Mouse (Mus musculus): ENCODE data around the gene Retreg1.
"Not testable (repeated sequence)": the region's sequence is repeated elsewhere in the genome, so short reads cannot be mapped to it uniquely, and the experiment has no call there.

Retreg1 gene

DNA sequence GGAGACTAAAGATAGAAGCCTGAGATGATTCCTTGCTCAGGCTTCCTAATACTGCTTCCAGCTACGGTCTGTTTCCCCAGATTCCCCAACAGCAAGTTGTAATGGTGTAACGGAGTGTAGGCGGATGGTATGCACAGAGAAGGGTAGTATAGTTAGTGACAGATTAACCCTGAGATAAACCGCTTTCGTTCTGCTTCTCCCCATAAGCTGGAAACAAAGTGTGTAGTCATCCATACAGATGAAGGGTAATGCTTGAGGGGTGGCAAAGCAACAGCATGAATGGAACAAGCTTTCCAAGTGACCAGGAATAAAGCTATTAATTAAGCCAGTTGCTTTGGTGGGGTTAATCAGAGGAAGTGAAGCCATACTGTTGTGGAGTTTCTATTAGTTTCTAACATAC, 156.6 kb downstream of the Retreg1 start:
- DNase-seq (ENCODE audit: low read depth, low spot score): not testable (repeated sequence)

DNA sequence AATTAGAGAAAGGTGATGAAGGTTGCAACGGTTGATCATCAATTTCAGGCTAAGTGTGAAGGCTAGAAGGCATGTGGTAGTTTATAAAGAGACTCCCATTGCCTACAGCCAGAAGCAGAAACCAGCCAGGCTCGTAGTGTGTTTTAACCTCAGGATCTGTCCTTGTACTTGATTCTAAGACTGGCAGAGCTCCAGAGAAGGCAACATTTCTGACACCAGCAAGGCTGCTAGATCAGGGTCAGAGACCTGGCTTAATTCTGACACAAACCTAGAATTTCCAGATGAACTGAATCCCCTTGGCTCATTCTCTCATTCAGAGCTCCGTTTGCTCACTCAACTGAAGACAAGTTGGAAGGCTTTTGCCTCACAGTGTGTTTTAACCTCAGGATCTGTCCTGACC, 165.6 kb downstream of the Retreg1 start:
- no peak for DNase-seq (ENCODE audit: low read depth, low spot score)

- no peak for DNase-seq (ENCODE audit: low read depth, low spot score)
These were observed 169.9 kb downstream of the Retreg1 start for GRCm38 (mm10) chr15:26012891-26013290.

GRCm38 (mm10) chr15:26015979-26016665, 173.1 kb downstream of the Retreg1 start:
- DNase-seq (ENCODE audit: low read depth, low spot score): no peak

DNA sequence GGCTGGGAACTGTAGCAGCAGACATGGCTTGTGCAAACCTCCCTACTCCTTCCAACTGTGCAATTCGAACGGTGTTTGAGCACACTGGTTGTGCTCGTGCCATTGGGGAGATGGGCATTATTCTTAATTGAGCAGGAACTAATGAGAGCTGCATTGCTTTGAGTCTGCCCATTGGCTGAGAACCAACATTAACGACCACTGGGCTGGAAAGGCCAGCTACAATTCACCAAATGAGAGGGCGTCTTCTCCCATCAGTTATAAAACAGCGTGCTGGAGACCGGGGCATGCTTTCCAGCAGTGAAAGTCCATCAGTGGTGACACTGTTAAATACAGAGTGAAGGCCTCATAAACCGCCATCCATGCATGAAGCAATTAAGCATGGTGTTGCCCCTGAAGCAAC, 178.7 kb downstream of the Retreg1 start:
- DNase-seq (ENCODE audit: low read depth, low spot score): no peak

DNA sequence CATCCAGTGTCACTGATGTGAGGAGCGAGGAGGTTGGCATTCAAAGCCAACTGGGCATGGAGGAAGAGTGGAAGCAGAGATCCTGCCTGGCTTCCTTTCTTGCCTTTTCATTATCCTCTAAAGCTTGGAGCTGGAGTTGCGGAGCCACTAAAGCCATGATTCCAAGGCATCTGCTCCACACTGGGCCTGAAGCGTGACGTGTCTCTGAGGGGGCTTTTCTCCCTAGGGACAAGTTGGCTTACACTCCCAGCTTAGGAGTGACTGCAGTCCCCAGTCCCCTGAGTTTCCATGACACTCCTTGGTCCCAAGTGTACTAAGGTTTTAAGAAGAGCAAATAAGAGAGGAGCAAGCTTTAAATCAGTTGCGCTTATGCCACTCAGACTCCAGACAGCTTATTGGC, 179.7 kb downstream of the Retreg1 start:
- no peak for DNase-seq (ENCODE audit: low read depth, low spot score)
